Mouse (Mus musculus): ENCODE measurements around the gene Ppp2r5c.

Gene Ppp2r5c
- long read RNA-seq, experiment 1, full-length matches to known transcripts: 18 of 41 reads
- long read RNA-seq, experiment 1, partial matches to known transcripts: 6 of 41 reads
- long read RNA-seq, experiment 1, other reads (novel, unspliced or antisense): 17 of 41 reads
- long read RNA-seq, experiment 2, full-length matches to known transcripts: 13 of 37 reads
- long read RNA-seq, experiment 2, partial matches to known transcripts: 12 of 37 reads
- long read RNA-seq, experiment 2, other reads (novel, unspliced or antisense): 12 of 37 reads

DNA sequence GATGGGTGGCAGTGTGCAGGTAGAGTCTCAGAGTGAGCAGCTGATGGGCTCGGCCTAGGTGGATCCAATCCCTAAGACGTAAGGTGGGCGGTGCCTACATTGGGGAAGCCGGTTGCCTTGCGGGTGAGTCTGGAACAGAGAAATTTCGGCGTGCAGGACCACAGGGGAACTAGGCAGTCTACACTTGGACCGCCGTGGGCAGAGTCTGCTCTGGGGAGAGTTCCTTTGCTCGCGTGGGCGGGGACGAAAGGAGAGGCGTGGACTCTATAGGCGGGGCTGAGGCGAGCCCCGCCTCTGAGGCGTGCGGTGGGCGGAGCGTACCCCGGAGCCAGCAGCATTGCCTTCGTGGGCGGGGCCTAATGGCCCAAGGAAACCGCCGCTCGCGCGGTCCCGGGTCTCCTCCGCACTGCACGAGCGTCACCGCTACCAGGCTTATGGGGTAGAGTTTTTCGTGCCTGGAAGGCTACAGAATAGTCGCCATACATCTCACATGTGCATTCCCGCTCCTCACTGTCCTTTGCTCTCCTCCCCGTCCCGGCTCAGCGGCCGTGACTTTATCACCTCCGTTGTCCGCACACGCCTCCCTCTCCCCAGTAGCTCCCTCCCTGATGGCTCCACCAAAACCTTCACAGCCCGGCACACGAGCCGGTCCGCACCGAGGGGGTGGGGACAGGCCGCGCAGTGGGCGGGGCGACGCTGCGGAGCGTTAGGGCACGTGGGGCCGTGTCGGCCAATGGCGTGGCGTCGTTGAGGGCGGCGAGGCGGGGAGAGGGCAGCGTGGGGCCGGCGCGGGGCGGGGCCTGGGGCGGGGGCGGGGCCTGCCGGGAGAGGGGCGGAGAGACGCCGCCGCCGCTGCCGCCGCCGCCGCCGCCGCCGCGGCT is at the start of gene Ppp2r5c:
Gene Ppp2r5c, plus strand, starts transcription at position 831 of the 881 bp plus-strand sequence.
- intact Hi-C loops (cut with DNase I): loop anchor here (10.0 kb wide), 1 partner anchor 398 kb away; the partner anchor contains the start of gene Mok

DNA sequence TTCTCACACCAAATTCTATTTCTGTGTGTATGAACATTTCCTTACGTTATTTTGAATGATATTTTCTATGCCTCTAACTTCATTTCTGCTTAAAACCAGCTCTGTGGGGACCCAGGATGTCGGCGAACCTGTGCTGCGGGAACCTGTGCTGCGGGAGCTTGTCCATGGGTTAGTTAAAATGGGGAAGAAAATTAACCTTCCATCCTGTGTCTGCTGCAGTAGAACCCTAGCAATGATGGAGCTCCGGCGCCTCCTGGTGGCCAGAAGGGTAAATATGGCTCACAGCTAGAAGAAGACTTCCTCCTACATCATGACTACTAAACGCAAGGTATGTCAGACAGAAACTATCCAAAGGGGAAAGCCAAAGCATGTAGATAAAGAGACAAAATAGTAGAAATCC is 48.6 kb upstream of the Ppp2r5c start:
- intact Hi-C loops (cut with DNase I): no loop called here

DNA sequence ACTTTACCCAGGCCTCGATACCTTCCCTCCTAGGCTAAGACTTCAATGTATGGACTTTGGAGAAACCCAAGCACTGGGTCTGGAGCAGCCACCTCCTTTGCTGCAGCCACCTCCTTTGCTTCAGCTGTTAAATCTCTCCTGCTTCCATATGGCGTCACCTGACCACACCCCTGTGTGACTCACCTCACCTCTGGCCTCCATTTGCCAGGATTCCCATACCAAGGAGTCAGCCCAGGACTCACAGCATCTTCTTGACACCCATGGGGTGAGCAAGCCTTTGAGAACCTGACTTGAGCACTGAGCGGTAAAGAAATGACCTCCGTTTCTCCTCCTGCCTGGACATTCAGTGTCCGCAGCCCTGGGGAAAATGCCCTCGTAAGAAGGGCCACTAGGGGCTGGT is 47.8 kb upstream of the Ppp2r5c start:
- intact Hi-C loops (cut with DNase I): no loop called here

DNA sequence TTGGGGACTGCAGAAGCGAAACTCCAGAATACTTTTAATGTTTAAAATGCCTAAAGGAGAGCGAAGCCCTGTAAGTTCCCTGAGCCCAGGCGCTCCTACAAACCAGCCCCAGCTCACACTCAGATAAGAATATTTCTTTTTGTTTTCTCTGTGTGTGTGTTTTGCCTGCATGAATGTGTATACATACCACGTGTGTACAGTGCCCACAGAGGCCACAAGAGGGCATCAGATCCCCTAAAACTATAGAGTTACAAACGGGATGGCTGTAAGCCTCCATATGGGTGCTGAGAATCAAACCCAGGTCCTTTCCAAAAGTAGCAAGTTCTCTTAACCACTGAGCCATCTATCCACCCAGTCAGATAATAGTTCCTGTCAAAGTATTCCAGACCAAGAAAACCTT is 46.0 kb upstream of the Ppp2r5c start:
- intact Hi-C loops (cut with DNase I): no loop called here

DNA sequence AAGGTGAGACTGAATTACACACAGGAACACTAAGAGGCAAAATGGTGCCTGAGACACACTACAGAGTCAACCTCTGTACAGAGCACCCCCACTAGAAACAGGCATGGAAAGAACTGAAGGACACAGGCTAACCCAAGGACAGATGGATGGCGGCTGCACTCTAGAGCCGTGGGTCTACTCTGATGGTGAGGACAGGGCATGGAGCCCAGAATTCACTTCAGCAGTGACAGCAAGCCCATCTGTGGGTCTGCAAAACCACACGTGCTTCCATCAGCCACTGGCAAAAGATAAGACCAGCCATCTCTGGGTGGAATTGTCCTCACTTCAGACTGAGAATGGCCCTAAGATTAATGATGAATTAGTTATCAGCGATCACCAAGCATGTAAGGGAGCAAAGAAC is 45.0 kb upstream of the Ppp2r5c start:
- intact Hi-C loops (cut with DNase I): no loop called here

DNA sequence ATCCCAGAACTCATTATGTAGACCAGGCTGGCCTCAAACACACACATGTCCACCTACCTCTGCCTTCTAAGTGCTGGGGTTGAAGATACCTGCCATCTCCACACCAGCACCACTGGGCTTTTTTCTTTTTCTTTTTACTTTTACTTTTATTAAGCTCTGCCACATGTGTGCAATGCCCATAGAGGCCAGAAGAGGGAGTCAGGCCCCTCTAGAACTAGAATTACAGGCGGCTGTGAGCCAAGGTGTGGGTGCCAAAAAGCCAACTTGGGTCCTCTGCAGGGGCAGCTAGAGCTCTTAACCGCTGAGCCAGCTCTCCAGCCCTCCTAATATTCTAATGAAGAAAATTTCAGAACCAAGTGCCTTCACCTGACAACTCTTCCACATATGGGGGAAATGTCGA is 30.7 kb upstream of the Ppp2r5c start:
- intact Hi-C loops (cut with DNase I): loop anchor here (5.0 kb wide), 1 partner anchor 426 kb away; the partner anchor contains the start of gene Mok

DNA sequence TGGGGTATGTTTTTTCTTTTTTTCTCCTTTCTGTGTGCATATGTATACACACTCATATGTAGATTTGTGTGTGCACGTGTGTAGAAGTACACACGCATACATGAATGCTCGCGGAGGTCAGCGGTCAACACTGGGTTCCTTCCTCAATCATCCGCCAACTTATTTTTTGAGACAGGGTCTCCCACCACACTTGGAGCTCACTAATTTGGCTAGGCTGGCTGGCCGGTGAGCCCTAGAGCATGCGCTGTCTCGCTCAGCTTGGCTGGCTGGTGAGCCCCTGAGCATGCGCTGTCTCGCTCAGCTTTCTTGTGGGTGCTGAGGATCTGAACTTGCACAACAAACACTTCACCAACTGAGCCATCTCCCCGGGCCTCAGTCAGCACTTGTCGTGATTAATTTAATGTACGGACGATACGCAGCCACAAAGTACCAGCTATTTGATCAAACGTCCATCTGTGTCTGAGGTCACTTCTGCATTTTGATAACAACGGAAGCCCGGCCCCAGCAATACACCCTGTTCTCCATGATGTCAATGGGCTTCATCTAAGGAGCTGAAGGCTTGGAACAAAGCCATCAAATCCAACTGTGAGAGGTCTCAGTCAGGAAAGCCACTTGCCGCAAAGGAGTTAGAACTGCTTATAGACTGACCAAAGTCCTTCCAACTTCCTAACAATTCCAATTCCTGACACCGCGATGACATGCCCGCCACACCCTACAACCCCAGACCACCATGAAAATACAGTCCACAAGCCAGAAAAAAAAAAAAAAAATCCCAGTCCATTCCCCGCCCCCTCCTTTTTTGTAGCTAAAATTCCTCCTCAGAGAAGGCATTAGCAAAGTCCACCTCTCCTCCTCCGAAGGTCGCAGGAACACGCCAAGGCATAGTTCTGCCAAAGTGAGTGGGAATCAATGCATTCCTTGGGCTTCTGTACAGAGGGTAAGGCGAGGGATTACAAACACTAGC is 29.6 kb upstream of the Ppp2r5c start:
- intact Hi-C loops (cut with DNase I): loop anchor here (5.0 kb wide), 1 partner anchor 425 kb away; the partner anchor contains the start of gene Mok

DNA sequence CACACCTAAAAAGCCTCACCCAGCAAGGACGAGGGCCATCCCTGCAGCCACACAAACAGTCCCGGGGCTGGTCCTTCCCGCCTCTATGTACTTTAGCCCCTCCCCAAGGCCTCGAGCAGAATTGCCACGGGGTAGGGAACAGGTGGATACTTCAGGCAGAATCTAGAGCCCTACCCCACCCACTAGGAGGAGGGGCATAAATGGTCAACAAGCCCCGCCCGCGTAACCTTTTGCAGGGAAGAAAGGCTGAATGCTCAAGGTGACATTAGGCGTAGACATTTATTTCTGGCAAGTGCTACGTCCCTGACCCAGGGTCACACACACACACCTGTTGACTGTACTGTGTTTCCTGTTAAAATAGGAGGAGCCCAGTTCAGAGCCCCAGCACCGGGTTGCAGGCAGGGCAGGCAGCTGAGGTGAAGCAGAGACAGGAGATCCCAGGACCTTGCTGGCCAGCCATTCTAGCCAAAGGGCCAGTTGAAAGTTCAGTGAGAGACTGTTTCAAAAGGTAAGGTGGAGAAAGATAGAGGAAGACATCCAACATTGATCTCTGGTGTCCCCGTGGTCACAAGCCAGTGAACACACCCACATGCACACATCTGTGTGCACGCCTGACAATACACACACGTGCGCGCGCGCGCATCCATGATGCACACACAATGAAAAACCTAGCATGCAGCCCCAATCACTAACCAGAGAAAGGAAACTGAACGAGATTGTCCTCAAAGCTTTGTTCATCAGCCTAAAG is 28.8 kb upstream of the Ppp2r5c start:
- intact Hi-C loops (cut with DNase I): loop anchor here (5.0 kb wide), 1 partner anchor 424 kb away; the partner anchor contains the start of gene Mok

DNA sequence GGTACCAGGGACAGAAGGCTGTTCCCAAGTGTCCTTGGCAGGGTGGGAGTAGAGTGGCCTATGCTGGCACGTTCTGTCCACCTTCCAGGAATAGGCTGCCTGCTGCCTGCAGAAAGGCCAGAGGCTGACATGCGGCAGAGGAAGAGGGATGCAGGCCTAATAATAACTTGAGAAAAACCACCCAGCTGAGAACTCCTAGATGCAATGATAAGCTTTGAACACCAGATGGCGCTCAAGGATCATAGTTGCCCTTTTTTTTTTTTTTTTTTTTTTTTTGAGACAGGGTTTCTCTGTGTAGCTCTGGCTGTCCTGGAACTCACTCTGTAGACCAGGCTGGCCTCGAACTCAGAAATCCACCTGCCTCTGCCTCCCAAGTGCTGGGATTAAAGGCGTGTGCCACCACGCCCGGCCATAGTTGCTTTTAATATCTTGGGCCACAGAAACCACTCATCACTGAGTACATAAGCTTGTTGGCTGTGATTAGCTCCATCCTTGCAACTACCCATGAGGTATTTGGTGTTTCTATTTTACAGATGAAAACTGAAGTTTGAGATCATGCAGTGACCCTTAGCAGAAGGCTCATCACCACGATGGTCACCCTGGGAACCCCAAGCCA is 28.1 kb upstream of the Ppp2r5c start:
- intact Hi-C loops (cut with DNase I): loop anchor here (5.0 kb wide), 1 partner anchor 423 kb away; the partner anchor contains the start of gene Mok

DNA sequence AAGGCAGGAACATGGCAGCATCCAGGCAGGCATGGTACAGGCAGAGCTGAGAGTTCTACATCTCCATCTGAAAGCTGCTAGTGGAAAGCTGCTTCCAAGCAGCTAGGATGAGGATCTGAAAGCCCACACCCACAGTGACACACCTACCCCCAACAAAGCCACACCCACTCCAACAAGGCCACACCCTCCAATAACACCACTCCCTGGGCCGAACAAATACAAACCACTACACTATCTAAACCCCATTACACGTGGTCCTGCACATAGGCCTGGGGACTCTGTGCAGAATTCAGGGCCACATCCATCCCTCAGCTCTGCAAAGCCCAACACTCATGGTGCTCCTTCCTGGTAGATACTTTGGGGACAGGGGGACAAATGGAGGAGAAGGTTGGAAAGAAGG is 27.0 kb upstream of the Ppp2r5c start:
- intact Hi-C loops (cut with DNase I): loop anchor here (5.0 kb wide), 1 partner anchor 422 kb away; the partner anchor contains the start of gene Mok

DNA sequence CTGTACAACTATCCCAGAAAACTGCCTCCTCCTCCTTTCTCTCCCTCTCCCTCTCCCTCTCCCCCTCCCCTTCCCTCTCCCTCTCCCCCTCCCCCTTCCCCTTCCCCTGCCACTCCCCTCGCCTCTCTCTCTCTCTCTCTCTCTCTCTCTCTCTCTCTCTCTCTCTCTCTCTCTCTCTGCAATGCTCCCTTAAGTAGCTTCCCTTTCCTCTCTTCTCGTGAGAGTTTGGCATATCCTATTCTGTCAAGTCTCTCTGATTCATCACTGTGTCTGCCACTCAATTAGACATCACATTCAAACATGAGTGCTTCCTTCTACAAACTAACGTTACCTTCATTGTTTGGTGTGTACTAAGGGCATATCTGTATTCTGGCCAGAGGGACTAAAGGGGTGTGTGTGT is 25.6 kb upstream of the Ppp2r5c start:
- intact Hi-C loops (cut with DNase I): no loop called here

DNA sequence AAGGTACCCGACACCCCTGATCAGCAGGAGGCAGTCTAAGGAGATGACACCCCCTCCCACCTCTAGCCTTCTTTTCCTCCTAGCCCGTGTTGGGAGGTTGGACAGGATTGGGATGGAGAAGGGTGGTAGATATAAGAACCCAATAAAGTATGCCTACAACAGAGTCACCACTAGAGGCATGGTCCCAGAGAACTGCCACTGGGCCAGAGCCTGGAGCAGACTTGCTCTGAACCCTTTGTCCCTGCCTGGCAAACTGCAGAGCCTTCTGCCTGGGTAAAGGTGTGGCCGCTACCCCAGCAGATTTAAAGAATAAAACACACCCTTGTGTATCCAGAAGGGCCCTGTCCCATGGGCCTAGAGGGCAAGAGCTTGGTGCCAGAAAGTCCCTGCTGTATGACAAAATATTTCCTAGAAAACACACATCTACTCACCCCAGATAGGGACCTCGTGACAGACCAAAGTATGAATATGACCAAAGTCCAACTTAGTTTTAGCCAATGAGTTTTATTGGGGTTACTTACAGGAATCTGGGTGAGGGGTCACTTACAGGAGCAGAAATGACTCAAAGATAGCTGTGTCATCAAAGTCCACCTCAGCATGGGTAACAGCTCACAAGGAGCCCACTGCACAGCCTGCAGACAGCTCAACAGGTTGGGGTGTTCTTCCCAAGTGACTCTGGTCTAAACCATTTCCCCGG is 22.8 kb upstream of the Ppp2r5c start:
- intact Hi-C loops (cut with DNase I): no loop called here

DNA sequence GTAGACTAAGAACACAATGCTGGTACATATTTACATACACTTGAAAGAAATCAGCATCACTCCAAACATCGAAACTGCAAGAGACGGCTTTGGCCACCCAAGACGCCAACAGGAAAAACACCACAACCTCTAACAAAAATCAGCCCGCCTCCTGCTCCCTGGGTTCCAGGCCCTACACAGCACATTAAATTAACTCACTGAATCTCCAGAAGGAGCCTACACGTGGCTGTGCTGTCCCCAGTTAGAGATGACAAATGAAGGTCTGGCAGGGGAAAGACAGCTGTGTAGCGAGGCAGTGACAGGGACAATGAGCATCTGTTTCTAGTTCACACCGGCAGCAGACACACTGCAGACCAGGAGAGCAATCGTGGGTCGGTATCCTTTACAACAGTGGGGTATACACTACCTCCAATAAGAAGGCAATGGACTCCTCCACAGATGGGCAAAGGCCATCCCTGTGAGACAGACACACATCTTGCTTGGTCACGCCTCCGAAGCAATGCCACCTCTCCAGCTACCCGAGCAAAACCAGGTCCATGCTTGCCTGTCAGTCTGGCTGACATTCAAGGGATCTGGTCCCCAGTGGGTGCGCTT is 20.4 kb upstream of the Ppp2r5c start:
- intact Hi-C loops (cut with DNase I): no loop called here

DNA sequence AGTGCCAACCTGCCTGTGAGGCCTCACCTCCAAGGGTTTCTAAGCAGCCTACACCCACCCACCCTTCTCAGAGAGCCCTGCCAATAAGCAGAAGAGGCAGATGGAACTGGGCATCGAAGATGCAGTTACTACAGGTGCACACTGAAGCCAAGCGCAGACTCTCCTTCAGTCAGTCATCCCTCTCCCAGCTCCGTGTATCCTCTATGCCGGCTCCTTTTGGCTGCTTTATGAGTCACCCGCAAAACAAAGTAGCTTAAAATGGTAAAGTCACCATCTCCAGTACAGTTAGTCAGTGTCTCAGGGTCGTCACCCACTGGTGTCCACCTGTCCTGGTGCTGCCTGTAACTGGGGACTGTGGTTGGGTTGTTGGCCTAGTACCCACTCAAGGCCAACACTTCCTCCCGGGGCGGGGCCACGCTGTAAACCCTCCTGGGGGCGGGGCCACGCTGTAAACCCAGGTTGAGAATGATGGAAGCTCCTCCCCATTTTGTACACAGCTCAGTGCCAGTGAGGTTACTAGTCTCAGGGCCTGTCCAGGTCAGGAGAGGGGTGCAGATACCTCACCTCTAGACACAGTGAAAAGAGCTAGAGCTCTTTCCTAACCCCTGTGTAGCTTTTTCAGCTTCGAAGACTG is 17.5 kb upstream of the Ppp2r5c start:
- intact Hi-C loops (cut with DNase I): no loop called here

DNA sequence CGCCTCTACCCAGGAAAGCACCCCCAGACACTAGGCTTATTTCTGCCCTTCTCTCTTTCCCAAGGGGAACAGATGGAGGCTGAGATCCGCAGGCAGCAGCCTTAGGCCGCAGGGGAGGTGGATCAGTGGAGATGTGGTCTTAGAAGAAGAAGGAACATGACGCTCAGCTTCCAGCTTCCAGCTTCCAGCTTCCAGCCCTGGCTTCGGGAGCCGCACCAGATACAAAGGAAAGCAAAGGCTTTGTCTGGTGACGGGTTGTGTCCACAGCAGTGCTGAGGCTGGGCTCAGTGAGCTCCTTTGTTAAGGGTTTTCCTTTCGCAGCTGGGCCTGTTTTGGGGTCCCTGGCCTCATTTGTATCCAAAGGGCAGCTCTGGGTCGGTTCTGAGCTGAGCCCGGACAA is 16.9 kb upstream of the Ppp2r5c start:
- intact Hi-C loops (cut with DNase I): no loop called here

DNA sequence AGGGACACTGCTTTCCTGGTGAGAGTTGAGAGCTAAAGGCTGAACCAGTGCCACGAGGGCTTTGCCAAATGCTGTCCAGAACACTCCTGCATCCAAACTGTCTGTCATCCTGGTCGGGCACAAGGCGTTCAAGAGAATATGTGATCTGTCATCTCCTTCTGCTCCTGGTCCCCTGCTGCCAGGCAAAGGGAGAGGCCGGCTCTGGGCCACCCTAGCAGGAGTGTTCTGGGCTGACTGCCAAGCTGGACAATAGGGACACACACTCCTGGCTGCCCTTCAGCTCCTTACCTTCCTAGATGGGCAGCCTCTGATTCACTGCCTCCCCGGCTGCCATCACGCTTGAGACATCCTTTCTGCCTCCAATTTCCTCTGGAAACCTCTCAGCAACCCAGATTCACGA is 15.1 kb upstream of the Ppp2r5c start:
- intact Hi-C loops (cut with DNase I): no loop called here

DNA sequence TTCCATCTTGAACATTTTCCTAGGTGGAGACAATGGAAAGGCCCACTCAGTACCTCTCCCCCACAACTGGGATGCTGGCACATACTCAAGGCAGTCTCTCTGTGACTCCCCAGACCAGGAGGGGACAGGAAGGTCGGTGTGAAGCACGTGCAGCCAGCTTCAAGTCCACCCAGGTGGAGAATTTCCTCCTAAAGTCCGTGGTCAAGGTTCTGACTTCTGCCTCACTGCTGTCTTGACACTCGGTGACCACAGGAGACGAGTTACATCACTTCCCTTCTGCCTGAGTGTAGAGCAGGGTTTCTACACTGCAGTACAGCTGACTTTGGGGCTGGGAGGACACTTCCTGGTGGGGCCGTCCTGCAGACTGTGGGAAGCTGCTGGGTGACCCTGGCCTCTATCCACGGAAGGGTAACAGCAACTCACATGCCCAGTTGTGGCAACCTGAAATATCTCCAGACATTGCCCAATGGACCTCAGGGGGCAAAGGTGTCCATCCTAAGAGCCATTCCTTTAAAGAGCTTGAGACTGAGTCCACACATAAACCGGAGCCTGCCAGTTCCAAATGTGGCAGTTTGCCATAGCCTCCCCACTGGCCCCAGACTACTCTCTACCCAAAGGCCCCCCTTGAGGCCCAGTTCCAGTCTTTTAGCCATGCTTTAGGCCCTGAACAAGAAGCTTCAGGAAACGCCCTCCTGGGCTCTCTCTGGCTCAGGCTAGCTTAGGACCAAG is 10.1 kb upstream of the Ppp2r5c start:
- intact Hi-C loops (cut with DNase I): no loop called here

DNA sequence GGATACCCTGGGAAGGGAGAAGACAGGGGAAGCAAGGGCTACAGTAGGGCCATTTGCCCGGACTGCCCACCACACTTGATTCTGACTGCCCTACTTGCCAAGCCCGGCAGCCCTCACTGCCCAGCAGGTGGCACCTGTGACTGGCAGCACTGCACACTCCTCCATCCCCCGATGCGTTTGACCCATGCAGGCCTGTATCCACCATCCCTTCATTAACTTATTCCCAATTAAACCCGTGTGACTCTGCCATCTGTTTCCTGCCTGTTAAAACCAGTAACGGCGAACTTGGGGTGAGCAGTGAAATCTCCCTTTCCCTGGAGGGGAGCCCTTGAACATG is 9.6 kb upstream of the Ppp2r5c start:
- intact Hi-C loops (cut with DNase I): no loop called here
